Mouse (Mus musculus) cerebellum, postnatal 36 days (tissue): ENCODE data around the gene Cnih2.

Experiments used
- DNase-seq, 2 experiments: peaks; one replicate each; pipeline ENCODE4 v3.0.0; 2021 to 2022; ENCODE audit warnings: mixed read lengths in 2 of 2

Cnih2 gene

DNA sequence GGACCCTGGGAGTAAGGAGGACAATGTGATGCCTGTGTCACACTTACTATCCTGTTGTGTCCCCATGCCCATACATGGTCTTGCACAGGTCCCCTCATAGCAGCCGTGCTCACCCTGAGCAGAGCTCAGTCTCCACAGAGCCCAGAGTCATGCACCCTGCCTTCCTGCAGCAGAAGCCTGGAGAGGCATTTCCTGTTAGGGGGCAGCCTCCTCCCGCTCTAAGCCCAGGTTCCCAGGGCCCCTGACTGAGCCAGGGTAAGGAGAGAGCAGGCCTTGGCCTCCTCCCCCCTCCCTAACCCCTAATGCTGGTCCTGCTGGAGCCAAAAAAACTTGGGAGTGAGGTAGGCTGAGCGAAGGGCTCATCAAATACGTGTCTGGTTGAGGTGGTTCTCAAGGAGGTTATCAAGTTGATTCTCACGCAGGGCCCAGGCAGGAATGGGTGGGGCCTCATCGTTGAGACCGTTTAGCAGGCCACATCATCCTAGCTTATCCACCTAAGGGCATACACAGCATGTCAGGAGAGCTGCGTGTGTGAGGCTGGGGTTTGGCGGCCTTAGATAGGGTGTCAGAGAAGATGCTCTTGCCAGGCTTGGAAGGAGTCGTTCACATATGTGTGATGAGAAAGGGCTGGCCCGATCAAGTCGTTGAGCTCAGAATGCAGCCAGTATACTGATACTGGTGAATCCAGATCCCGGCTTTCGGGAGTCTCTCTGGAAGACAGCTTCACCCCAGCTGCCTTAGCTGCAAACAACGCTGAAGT lies 31.1 kb downstream of the Cnih2 start:
- DNase-seq: no peak

DNA sequence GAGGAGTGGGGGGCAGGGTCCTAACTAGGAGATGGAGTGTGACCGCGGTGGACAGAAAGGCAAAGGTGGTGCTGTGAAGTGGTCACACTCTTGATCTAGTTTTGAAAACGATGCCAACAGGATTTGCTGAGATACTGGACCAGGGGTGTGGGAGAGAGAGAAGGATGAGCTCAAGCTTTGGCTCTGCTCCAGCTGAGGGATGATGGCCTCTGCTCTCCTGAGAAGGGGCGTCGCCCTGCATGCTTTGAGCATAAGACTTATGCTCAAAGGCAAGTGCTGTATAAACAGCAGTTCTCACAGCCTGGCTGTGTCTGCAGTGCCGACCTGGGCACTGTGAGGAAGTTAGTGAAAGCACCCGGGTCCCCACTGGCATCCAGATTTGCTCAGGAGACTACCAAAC lies 33.2 kb downstream of the Cnih2 start:
- no peak for DNase-seq

DNA sequence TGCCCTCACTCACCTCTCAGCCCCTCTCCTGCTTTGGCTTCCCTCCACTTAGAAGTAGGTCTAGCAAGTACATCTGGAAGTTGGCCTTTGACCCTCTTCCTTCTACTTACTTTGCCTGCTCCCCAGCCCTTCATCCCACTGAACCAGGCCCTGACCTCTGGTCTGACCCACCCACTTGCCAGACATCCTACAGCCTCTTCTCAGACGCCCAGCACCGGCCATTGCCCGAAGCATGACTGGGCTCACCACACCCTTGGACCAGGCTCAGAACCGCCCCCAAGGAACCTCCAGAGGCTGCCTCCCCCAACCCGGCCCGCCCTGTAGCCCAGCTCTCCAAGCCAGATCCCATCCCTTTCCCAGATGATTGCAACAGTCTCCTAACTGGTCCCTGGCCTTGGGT lies 35.9 kb downstream of the Cnih2 start:
- no peak for DNase-seq

DNA sequence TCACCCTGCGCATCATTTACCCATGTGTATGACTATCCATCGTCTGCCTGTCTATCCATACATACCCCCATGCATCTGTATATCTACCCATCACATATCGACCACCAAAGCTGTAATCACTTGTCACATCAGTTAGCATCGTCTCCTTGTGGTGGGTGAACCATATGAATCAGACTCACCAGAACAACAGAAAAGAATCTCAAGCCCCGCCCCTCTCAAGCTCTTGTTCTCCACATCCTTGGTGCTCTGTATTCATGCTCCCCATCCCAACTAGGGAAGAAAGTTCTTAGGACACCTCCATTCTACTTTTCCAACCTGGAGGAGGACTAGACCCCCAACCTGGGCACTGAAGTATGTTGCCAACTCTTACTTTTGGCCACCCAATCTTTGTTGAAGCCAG lies 36.3 kb downstream of the Cnih2 start:
- DNase-seq: no peak

DNA sequence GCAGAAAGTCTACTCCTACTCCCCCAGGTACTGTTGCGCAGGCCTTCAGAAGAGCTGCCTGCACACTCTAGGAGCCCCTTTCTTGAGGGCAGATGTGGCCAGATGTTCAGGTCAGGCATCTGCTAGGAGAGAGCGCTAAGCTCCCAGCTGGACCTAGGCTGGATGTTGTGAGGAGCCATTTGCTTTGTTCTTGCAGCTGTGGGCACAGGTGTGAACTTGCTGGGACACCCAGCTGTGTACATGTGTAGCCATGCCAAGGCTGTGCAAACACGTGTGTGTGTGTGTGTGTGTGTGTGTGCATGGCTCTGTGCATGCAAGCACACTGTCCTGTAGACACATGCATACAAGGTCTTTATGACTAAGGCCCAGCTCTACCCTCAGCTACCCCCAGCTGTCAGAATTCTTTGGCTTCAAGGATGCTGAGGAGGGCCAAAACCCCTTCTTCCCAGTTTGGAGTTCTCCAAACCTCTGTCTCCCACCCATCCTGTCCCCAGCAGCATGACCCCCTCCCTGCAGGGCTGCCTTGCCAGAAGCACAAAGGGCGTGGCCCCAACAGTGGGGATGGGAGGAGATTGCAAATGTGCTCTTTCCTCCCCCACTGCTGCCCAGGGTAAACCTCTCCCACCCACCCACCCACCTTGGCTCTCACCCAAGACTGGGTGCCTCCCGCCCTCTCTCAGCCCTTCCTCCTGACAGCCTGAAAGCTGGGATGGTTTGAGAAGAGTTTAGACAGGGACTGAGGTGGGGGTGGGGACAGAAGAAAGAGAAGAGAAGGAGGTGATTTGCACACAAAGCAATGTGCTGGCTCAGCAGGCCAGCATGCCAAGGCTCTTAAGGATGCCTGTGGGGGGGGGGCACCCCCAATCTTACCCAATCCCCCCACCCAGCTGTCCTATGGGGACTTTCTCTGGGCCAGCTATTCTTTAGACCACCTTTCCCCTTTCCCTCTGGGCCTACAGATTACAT lies 37.7 kb downstream of the Cnih2 start:
- no peak for DNase-seq

DNA sequence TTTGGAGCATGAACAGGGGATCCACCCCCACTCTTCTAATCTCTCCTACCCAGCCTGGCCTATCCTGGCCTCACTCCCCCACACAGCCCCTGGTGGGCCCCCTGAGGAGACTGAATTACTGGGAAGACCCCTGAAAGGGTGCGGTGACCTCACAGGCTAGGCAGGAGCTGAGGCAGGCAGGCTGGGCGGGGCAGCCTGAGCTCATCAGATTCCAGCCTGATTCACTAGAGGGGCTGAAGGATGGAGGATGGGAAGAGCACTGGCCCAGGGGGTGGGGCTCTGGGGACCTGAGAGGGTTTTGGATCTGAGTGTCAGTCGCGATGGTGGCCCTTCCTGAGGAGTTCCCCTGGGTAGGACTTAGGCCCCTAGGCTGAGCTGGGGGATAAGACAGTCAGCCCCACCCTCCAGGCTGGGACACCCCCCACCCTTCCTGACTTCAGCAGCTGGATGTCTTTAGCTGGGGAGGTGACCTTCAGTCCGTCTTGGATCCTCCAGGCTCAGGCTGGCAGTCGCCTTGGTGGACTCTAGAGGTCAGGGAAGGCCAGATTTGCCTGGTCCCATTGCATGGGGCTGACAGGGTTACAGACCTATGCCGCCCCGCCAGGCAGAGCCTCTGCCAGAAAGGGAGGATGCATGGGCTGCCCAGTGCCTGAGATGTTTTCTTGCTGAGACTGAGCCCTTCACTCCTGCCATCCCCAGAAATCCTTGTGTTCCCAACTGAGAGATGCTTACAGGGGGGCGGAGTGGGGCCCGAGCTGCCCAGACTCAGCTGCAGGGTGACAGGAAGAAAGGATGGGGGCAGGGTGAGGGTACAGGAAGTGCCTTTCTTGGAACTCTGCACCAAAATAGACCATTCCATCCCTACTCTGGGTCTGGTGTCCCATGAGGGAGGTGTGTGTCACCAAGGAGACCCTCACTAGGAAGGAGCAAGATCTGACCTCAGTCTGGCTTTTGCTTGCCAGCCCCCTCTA lies 39.2 kb downstream of the Cnih2 start:
- DNase-seq: no peak

DNA sequence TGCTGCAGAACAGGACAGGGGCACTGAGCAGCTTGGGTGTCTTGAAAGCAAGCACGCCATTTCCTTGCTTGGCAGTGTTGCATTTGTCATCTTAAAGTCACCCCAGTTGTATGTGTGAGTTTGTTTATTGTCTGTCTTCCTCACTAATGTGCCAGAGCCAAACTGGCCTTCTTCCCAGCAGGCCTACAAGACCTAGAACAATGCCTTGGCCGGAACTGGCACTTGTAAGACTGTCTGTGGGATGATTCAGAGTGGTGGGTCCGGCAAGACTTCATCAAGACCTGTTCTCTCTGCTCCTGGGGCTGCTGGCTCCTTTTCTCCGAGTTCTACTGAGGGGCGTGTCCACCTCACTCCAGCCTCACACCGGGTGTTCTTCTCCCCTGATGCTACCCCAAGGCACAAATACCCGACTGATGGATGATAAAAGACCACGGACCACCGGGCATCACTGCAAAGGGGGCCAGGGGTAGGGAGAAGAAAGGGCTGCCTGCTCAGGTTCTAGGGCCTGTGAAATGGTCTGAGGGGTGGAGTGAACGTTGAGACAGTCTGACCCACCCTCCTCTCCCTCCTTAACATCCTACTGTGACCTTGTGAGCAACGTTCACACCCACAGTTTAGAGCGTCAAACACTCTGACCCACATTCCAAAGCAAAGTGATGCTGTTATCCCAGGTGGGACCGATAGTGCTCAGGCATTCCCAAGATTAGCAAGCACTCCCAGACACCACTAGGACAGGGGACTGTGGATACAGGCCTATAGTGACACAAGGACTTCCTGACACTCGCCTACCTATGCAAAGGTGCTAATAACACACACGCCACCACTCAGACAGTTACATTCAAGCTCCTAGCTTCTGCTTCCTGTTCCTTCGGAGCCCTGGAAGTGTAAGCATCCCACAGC lies 40.2 kb downstream of the Cnih2 start:
- no peak for DNase-seq

DNA sequence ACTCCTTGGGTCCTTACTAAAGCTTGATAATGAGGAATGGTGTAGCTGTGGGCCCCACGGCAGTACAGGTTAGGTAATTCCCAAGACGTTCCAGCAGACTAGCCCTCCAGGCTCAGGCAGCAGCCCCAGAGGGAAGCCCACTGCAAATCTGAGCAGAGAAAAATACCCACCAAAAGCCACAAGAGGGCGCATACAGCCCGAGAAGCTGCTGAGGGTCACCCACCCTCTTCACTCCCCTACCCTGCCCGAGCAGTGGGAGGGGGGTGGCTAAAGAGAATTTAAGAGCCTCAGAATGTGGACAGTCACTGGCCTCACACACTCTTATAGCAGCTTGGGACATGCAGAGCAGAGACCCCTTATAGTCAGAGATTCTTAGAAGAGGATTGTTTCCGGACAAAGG lies 42.1 kb downstream of the Cnih2 start:
- DNase-seq: no peak

DNA sequence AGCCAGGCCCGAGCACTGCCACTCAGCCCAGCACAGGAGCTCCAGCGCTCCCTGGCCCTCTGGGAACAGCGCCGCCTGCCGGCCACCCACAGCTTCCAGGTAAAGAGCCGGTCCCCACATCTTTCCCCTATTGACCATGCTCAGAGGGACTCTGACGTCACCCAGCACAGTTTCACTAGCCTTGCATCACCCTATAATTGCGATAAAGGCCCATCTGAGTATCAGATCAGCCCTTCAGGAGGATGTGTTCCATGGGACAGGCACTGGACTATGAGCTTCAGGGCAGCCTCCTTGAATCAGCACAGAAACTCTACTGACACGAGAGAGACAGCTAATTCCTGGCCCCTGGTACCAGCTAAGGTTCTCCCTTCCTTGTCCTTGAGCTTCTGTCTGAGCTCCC lies 44.4 kb downstream of the Cnih2 start:
- peak; percentile 64 to 80 for DNase-seq

DNA sequence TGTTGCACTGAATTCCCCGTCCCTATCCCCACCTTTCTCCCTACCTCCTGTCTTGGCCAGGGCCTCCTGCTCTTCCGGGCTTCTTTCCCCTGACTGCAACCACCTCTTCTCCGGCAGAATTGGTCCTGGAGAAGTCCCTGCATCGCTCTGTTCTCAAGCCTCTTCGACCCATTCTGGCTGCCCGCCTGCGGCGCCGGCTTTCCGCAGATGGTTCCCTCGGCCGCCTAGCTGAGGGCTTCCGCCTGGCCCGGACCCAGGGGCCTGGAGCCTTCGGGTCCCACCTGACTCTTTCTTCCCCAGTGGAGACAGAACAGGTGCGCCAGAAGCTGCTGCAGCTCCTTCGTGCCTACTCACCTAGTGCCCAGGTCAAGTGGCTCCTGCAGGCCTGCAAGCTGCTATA lies 45.5 kb downstream of the Cnih2 start:
- peak; percentile 60 to 75 for DNase-seq

DNA sequence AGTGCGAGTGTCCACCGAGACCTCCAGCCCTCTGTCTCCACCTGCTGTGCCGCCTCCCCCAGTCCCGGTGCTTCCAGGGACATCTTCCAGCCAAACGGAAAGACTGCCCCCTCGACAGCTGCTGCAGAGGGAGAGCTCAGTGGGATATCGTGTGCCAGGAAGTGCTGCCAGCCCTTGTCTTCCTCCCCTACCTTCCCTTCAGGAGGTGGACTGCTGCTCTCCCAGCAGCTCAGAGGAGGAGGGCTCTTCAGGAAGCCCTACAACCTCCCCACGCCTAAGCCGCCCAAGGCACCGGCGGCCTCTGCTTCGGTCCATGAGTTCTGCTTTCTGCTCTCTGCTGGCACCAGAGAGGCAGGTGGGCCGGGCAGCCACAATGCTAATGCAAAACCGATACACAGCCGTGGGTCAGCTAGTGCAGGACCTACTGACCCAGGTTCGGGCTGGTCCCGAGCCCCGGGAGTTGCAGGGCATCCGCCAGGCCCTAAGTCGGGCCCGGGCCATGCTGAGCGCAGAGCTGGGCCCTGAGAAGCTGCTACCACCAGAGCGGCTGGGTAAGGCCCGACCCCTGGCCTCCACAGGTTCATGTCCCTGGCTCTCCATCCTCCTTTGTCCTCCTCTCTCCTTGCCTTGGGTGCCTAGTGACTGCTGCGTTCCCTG lies 46.0 kb downstream of the Cnih2 start:
- peak; percentile 34 to 45 for DNase-seq

DNA sequence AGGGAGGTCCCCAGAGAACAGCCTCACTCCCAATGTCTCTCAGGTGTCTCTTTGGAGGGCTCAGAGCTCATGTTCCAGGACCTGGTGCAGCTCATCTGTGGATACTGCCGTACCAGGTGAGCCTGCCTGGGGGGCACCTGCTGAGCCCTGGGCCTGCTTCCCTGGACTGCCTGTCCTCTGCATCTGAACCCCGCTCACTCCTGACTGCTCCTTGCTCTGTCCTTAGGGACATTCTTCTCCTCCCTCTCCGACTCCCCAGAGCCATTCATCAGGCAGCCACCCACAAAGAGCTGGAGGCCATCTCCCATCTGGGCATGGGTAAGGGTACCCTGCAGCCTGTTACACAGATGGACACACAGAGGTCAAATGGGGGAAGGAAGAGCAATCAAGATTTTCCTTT lies 46.8 kb downstream of the Cnih2 start:
- no peak for DNase-seq

DNA sequence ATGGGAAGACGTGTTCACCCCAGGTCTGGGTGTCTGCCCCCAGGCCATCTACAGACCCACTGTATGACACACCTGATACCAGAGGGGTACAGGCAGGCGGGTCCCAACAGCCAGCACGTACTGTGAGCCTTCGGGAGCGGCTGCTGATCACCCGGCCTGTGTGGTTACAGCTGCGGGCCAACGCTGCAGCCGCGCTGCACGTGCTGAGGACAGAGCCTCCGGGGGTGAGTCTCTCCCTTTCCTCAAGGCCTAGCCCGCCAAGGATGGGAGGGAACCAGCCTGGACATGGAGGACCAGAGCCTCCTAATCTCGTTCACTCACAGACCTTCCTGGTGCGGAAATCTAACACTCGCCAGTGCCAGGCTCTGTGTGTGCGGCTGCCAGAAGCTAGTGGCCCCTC lies 47.3 kb downstream of the Cnih2 start:
- DNase-seq: no peak

DNA sequence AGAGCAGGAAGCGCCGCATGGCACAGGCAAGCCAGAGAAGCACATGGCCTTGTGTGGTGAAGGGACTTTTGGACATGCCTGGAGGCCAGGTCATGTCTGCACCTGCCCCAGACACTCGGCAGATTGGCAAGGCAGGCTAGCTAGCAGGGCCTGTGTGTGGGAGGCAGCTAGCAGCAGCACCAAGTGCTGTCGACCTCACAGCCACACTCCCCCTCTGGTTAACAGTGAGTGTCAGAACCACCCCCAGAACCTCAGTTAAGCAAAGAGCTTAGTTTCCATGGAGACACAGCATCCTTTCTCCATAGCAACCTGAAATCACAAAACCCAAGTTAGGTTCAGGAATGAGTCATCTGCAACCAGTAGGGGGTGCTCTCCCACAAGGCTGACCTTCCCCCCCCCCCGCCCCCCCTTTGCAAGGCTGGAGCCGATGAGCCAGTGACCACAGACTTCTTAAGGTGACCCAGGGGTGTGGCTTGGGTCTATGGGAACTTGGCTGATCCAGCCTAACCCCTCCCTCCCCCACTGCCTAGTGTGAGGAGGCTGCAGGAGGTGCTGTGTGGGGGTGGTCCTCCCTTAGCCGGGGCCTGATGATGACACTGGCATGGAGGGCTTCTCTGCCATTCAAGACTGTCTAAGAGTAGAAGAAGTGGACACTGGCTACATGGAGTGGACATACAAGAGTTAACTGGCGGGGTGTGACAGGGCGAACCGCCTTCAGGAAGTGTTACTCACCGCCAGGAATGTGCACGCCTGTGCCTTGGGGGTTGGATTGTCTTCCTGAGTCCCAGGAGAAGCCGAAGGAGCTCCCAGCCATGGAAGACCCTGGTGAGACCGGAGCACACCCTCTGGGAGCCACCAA lies 48.0 kb downstream of the Cnih2 start, which contains the start of gene Rin1:
Gene Rin1, plus strand, starts transcription at position 435 of the 859 bp plus-strand sequence.
- no peak for DNase-seq

DNA sequence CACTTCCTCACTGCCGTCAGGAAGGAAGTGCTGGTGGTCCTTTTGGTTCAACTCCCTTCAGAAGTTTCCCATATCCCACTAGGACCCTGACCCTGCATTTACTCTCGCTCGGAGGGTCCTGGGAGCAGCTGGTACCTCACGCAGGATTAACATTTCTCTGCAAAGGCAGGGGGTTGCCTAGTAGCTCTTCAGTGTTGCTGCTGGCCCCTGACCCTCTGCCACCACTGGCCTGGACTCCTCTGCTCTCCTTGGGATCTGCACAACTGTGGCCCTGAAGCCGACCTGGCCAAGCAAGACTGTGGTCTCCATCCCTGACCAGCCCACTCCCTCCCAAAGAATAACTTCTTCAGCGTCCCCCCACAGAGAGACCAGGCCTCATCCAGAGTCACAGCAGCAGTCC lies 49.0 kb downstream of the Cnih2 start:
- no peak for DNase-seq

DNA sequence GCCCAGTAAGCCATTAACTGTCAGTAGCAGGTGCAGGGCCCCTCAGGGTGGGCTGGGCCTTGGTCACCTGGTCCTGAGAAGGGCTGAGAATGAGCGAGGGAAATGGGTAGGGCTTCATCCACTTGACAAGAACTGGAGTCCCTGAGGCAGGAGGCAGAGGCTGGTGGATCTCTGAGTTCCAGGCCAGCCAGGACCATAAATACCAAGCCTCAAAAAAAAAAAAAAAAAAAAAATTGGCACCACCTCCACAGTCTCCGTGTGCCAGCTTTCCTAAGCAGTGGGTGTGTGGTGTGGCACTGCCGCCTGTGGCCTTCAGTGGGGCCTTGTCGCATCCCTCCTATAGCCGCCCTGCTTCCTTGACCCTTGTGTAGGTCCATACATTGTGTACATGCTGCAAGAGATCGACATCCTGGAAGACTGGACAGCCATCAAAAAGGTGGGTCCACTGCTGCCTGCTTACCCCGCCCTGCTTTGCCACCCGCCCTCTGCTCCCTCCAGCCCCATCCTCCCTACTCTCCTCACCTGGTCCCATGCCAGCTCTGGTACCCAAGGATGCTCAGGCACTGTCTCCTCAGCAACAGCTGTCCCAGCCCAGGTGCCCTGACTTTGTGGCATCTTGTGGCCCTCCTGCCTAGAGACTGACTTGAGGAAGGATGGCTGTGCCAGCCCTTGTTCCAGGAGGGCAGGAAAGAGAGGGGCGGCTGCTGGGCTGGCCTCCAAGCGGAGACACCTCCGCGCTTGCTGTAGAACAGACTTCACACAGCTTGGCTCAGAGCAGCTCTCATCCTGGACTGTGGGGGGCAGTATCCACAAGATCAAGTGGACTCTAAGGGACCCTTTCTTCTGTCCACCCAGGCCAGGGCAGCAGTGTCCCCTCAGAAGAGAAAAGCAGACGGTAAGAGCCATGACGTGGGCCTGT lies 49.9 kb downstream of the Cnih2 start:
- DNase-seq: no peak

DNA sequence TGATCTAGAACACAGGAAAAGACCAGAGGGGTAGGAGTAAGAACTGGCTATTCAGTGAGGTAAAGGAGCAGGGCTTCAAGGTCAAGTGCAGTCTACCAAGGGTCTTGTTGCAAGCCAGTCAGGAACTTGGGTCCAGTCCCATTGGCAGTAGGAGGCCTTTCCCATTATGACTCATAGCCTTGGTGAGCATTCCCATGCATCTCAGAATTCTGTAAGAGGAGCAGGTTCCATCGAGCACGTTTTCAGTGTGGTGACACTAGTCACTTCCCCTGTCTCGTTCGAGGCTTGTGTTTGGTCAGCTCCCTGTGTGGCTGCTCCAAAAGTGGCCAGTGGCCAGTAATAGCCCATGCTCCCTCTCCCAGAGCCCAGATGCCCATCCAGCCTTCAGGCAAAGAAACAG lies 52.8 kb downstream of the Cnih2 start:
- DNase-seq: no peak
